19 mouse cellular contexts compared by ENCODE assay signal in the genomic region with DNA sequence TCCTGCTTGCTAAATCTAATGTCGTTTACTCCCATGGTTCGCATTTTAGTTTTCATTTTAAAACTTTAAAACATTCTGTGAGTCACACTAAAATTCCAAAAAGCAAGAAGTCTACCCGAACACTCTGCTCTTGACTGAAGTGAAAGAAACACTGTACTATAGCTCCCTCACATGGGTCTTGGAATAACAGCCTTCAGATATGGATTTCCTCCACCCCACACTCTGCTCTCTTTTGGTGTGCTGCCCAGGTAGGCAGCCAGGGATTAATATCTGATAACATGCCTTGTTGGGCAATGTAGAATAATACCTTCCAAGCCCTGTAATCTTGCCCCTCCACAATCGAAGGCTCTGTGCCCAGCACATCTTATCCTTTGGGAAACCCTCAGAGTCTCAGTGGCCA.
DNase-seq lines count a peak whose midpoint lies in the region; ATAC-seq and TF ChIP-seq lines count a peak whose summit lies in the region.
"Had no signal": no experiment of that assay in that cellular context is flagged by ENCODE, and none has a peak within 500 bp of the region (broad histone marks: within the 10 kb centered on the region; RNA-seq: fewer than 3 reads in every experiment).

No protein-coding gene starts in this region.

- no peak overlapping the region for H3K4me2 ChIP-seq in midbrain, postnatal 0 days (ENCODE audit: low read depth, low read length, poor library complexity, severe bottlenecking)
- H3K4me2 ChIP-seq in midbrain, embryonic 14.5 days (ENCODE audit: low read length), result no peak overlapping the region
- H3K4me2 ChIP-seq: limb, embryonic 12.5 days; liver, embryonic 12.5 days had no signal

- H3K4me3 ChIP-seq in midbrain, postnatal 0 days (ENCODE audit: low read depth, low read length), result no peak overlapping the region
- no peak overlapping the region for H3K4me3 ChIP-seq in midbrain, embryonic 14.5 days (replicated peaks; ENCODE audit: low read depth, low read length)
- H3K4me3 ChIP-seq: limb, embryonic 12.5 days; liver, embryonic 12.5 days; megakaryocyte, embryonic 14.5 days had no signal

- peak; percentile 41 for TF ChIP-seq CTCF in midbrain, postnatal 0 days (IDR thresholded peaks at IDR 0.05)

- intact Hi-C loops in heart, postnatal 10 days (cut with DNase I), result no loop called here
- intact Hi-C loops in left cerebral cortex, postnatal 10 days (cut with DNase I), result loop anchor here (5.0 kb wide), 1 partner anchor 566 kb away; no protein-coding TSS in a partner anchor

- peak; percentile 87 for DNase-seq in heart, adult 11 months
- DNase-seq in heart, postnatal 4 days, result no peak
- DNase-seq in midbrain, postnatal 0 days (ENCODE audit: low spot score), result peak; percentile 33
- no peak for DNase-seq in midbrain, embryonic 14.5 days
- DNase-seq in heart, postnatal 10 days, result peak; percentile 14 to 20
- DNase-seq in kidney, postnatal 25 days, result no peak
- no peak for DNase-seq in left cerebral cortex, postnatal 10 days (ENCODE audit: extremely low spot score in 1 of 2, low spot score in 2 of 2)
- DNase-seq: adrenal gland, postnatal 25 days; cerebellum, adult 11 months; cerebellum, postnatal 25 days; embryo, embryonic 11 days; gastrocnemius, postnatal 36 days; kidney, adult 18-20 months; lung, adult 2 months had no signal

- H3K27ac ChIP-seq in midbrain, postnatal 0 days (ENCODE audit: low read depth, low read length), result no peak overlapping the region
- no peak overlapping the region for H3K27ac ChIP-seq in midbrain, embryonic 14.5 days (replicated peaks; ENCODE audit: low read depth, low read length)
- H3K27ac ChIP-seq: kidney, postnatal 0 days; limb, embryonic 12.5 days; liver, embryonic 12.5 days had no signal

- 83% methylated on average over 4 of the region's 4 CpGs for WGBS in midbrain, postnatal 0 days
- WGBS in midbrain, embryonic 14.5 days, result 87% methylated on average over 4 of the region's 4 CpGs

- no peak overlapping the region for H3K9ac ChIP-seq in midbrain, postnatal 0 days (replicated peaks; ENCODE audit: low read length, poor library complexity, severe bottlenecking)
- no peak overlapping the region for H3K9ac ChIP-seq in midbrain, embryonic 14.5 days (replicated peaks; ENCODE audit: low read length)
- H3K9ac ChIP-seq: limb, embryonic 12.5 days; liver, embryonic 12.5 days had no signal

- H3K27me3 ChIP-seq in midbrain, postnatal 0 days (ENCODE audit: insufficient read depth, low read length), result no peaks in the 10 kb centered on the region
- no peaks in the 10 kb centered on the region for H3K27me3 ChIP-seq in midbrain, embryonic 14.5 days (ENCODE audit: control insufficient read depth, insufficient read depth, low read length)
- H3K27me3 ChIP-seq: limb, embryonic 12.5 days; liver, embryonic 12.5 days; megakaryocyte, embryonic 14.5 days had no signal

- H3K4me1 ChIP-seq in midbrain, postnatal 0 days (ENCODE audit: insufficient read depth, low read length), result no peaks in the 10 kb centered on the region
- no peaks in the 10 kb centered on the region for H3K4me1 ChIP-seq in midbrain, embryonic 14.5 days (ENCODE audit: control insufficient read depth, insufficient read depth, low read length)
- H3K4me1 ChIP-seq: liver, embryonic 12.5 days had no signal

- H3K36me3 ChIP-seq in midbrain, postnatal 0 days (ENCODE audit: insufficient read depth, low read length), result no peaks in the 10 kb centered on the region
- no peaks in the 10 kb centered on the region for H3K36me3 ChIP-seq in midbrain, embryonic 14.5 days (ENCODE audit: control insufficient read depth, insufficient read depth, low read length)
- H3K36me3 ChIP-seq: limb, embryonic 12.5 days; liver, embryonic 12.5 days had no signal

- H3K9me3 ChIP-seq in midbrain, postnatal 0 days (ENCODE audit: low read length), result no peaks in the 10 kb centered on the region
- H3K9me3 ChIP-seq in midbrain, embryonic 14.5 days (ENCODE audit: control insufficient read depth, low read length), result no peaks in the 10 kb centered on the region
- H3K9me3 ChIP-seq: limb, embryonic 12.5 days; liver, embryonic 12.5 days had no signal

- no peak for ATAC-seq in midbrain, postnatal 0 days (ENCODE audit: low FRiP score)
- ATAC-seq in midbrain, embryonic 14.5 days (ENCODE audit: low FRiP score, low TSS enrichment), result no peak
- ATAC-seq: liver, embryonic 12.5 days; Patski had no signal

Comparison
In these comparisons a context has a peak if more than half of its experiments do, and no peak if none do; other contexts are left out.
1. DNase-seq: peak in heart, adult 11 months (single experiment), midbrain, postnatal 0 days (single experiment) and heart, postnatal 10 days (2 of 2); none in heart, postnatal 4 days (single experiment), midbrain, embryonic 14.5 days (single experiment), kidney, postnatal 25 days (0 of 2) and left cerebral cortex, postnatal 10 days (0 of 2).